Mouse (Mus musculus) kidney, adult 18-20 months (tissue): ENCODE measurements around the gene Tnfrsf14.

Experiments
- DNase-seq: peaks from one replicate; pipeline ENCODE4 v3.0.0; 2021

Tnfrsf14 gene

GRCm38 (mm10) chr4:154873186-154873585 lies 55.2 kb downstream of the Tnfrsf14 start:
- no peak for DNase-seq
